Mouse (Mus musculus) midbrain, postnatal 0 days (tissue): ENCODE results near the gene Pdzrn3. TPM values are rescaled to one million over a fixed set of nuclear protein-coding genes. Genes with fewer than 3 reads are reported as not detected.

Source experiments
- ATAC-seq: fragments of 200-750 bp; cut with Nextera tagmentation; 2 replicates; pipeline ENCODE4 v1.8.0; 2017; ENCODE audit warnings: moderate number of reproducible peaks, mild to moderate bottlenecking, moderate TSS enrichment, moderate library complexity; ENCODE audit not compliant: low FRiP score
- DNase-seq: peaks from one replicate; pipeline ENCODE4 v3.0.0-alpha.2; 2015; ENCODE audit warnings: low spot score
- H3K27ac ChIP-seq: fragments of 300-500 bp; sonication (generic); 2 replicates; pipeline ENCODE4 v1.5.1; 2014; ENCODE audit warnings: low read depth, mild to moderate bottlenecking, low read length, mixed read lengths
- H3K27me3 ChIP-seq: fragments of 300-500 bp; sonication (generic); 2 replicates; pipeline ENCODE4 v1.6.1; 2014; ENCODE audit warnings: low read length, control low read depth, mixed read lengths; ENCODE audit not compliant: insufficient read depth
- H3K36me3 ChIP-seq: fragments of 300-500 bp; sonication (generic); 2 replicates; pipeline ENCODE4 v1.6.1; 2014; ENCODE audit warnings: low read length, control low read depth, mixed read lengths; ENCODE audit not compliant: insufficient read depth
- H3K4me1 ChIP-seq: fragments of 300-500 bp; sonication (generic); 2 replicates; pipeline ENCODE4 v1.6.1; 2014; ENCODE audit warnings: mild to moderate bottlenecking, control low read depth, antibody characterized with exemption, low read length, mixed read lengths; ENCODE audit not compliant: insufficient read depth
- H3K4me2 ChIP-seq: fragments of 300-500 bp; sonication (generic); 2 replicates; pipeline ENCODE4 v1.6.1; 2014; ENCODE audit warnings: low read depth, mild to moderate bottlenecking, low read length, mixed read lengths; ENCODE audit not compliant: poor library complexity, severe bottlenecking
- H3K4me3 ChIP-seq: fragments of 300-500 bp; sonication (generic); 2 replicates; pipeline ENCODE4 v1.5.1; 2014; ENCODE audit warnings: low read depth, mild to moderate bottlenecking, low read length, moderate library complexity
- H3K9ac ChIP-seq: fragments of 300-500 bp; sonication (generic); replicated peaks from 2 replicates; pipeline ENCODE4 v1.6.1; 2014; ENCODE audit warnings: mild to moderate bottlenecking, low read length, moderate library complexity, mixed read lengths; ENCODE audit not compliant: poor library complexity, severe bottlenecking
- H3K9me3 ChIP-seq: fragments of 300-500 bp; sonication (generic); 2 replicates; pipeline ENCODE4 v1.6.1; 2016; ENCODE audit warnings: low read length, control low read depth
- CTCF ChIP-seq: IDR thresholded peaks from 2 replicates; pipeline ENCODE4 v1.5.1; 2016; ENCODE audit warnings: antibody characterized with exemption, mild to moderate bottlenecking
- WGBS: fragments of 180-500 bp; shearing (Covaris S2); extraction: QIAGEN DNeasy Blood & Tissue Kit; methylation state at CpG from one replicate; pipeline ENCODE4 v1.1.7; 2014; 5-methylcytosine and 5-hydroxymethylcytosine counted together
- polyA plus RNA-seq: library from polyadenylated mRNA; unstranded; fragments of >200 nt; fragmentation: Nextera tagmentation; extraction: Ambion mirVana; gene quantifications from 2 replicates; pipeline ENCODE4 v1.2.1, GENCODE M21; 2015
- total RNA-seq: library from RNA; depleted of rRNA; stranded (reverse); fragments of >200 nt; gene quantifications from 2 replicates; pipeline ENCODE4 v1.2.3, GENCODE M21; 2014

Gene Pdzrn3
- total and polyA plus RNA-seq, 2 experiments from 2014 or later = 10.8 to 27.2 TPM

GRCm38 (mm10) chr6:101307964-101308531 is 69.6 kb downstream of the Pdzrn3 start:
- Histone ChIP-seq H3K9me3 (no peaks in the 10 kb centered on the region), H3K9ac (no peak overlapping the region), H3K4me2 (no peak overlapping the region), H3K36me3 (no peaks in the 10 kb centered on the region), H3K4me1 (peaks cover 4% of the 10 kb centered on the region; the same call in 1 of the 2 replicates), H3K27ac (no peak overlapping the region), H3K27me3 (no peaks in the 10 kb centered on the region), H3K4me3 (no peak overlapping the region)
- DNase-seq = peak; percentile 77
- no peak for ATAC-seq
- 27% methylated on average over 11 of the region's 11 CpGs for WGBS
- TF ChIP-seq CTCF = no peak

- no peak overlapping the region for H3K4me2 ChIP-seq
- no peak overlapping the region for H3K4me3 ChIP-seq
- no peak overlapping the region for H3K27ac ChIP-seq
- H3K9ac ChIP-seq = no peak overlapping the region
- TF ChIP-seq CTCF = no peak
- no peaks in the 10 kb centered on the region for H3K36me3 ChIP-seq
- peaks cover 4% of the 10 kb centered on the region; the same call in 1 of the 2 replicates for H3K4me1 ChIP-seq
- ATAC-seq = no peak
- no peaks in the 10 kb centered on the region for H3K27me3 ChIP-seq
- DNase-seq = no peak
- H3K9me3 ChIP-seq = no peaks in the 10 kb centered on the region
- WGBS = 81% methylated on average over 7 of the region's 7 CpGs
These were observed 70.9 kb downstream of the Pdzrn3 start for GRCm38 (mm10) chr6:101306834-101307233.

GRCm38 (mm10) chr6:101305543-101305942 is 72.2 kb downstream of the Pdzrn3 start:
- TF ChIP-seq CTCF = no peak
- no peaks in the 10 kb centered on the region for H3K36me3 ChIP-seq
- no peaks in the 10 kb centered on the region for H3K27me3 ChIP-seq
- no peak overlapping the region for H3K4me2 ChIP-seq
- H3K4me1 ChIP-seq = peaks cover 4% of the 10 kb centered on the region; the same call in 1 of the 2 replicates
- ATAC-seq (no peak), DNase-seq (no peak)
- WGBS = 92% methylated on average over 6 of the region's 6 CpGs
- no peak overlapping the region for H3K4me3 ChIP-seq
- H3K9me3 ChIP-seq = no peaks in the 10 kb centered on the region
- no peak overlapping the region for H3K27ac ChIP-seq
- H3K9ac ChIP-seq = no peak overlapping the region

- no peak for TF ChIP-seq CTCF
- Histone ChIP-seq H3K9ac (no peak overlapping the region), H3K9me3 (no peaks in the 10 kb centered on the region), H3K36me3 (no peaks in the 10 kb centered on the region), H3K4me3 (no peak overlapping the region), H3K4me1 (peaks cover 4% of the 10 kb centered on the region; the same call in 1 of the 2 replicates), H3K27me3 (no peaks in the 10 kb centered on the region), H3K4me2 (no peak overlapping the region), H3K27ac (no peak overlapping the region)
- ATAC-seq (no peak), DNase-seq (no peak)
- 94% methylated on average over 11 of the region's 11 CpGs for WGBS
These were observed 73.5 kb downstream of the Pdzrn3 start for GRCm38 (mm10) chr6:101303959-101304738.

- Histone ChIP-seq H3K9me3 (no peaks in the 10 kb centered on the region), H3K4me3 (no peak overlapping the region), H3K27me3 (no peaks in the 10 kb centered on the region), H3K36me3 (no peaks in the 10 kb centered on the region), H3K4me2 (no peak overlapping the region), H3K9ac (no peak overlapping the region), H3K4me1 (peaks cover 4% of the 10 kb centered on the region; the same call in 1 of the 2 replicates), H3K27ac (no peak overlapping the region)
- ATAC-seq (no peak), DNase-seq (no peak)
- no peak for TF ChIP-seq CTCF
- 97% methylated on average over 1 of the region's 1 CpGs for WGBS
These were observed 74.2 kb downstream of the Pdzrn3 start for GRCm38 (mm10) chr6:101303501-101303900.

- no peak for ATAC-seq
- no peak for TF ChIP-seq CTCF
- 86% methylated on average over 8 of the region's 8 CpGs for WGBS
These were observed 76.5 kb downstream of the Pdzrn3 start for GRCm38 (mm10) chr6:101301154-101301553.

More at GRCm38 (mm10) chr6:101301154-101301553, 76.5 kb downstream of the Pdzrn3 start:
- Histone ChIP-seq H3K4me2 (no peak overlapping the region), H3K4me3 (no peak overlapping the region), H3K27ac (no peak overlapping the region), H3K9me3 (no peaks in the 10 kb centered on the region), H3K27me3 (no peaks in the 10 kb centered on the region), H3K36me3 (no peaks in the 10 kb centered on the region), H3K4me1 (no peaks in the 10 kb centered on the region), H3K9ac (no peak overlapping the region)
- no peak for DNase-seq
